Comparison of ENCODE assay signal across 26 mouse cellular contexts in genomic region chr8:78276120-78276519, GRCm38 (mm10).
"Had no signal": no experiment of that assay in that cellular context is flagged by ENCODE, and none has a peak within 500 bp of the region (broad histone marks: within the 10 kb centered on the region; RNA-seq: fewer than 3 reads in every experiment).

No protein-coding gene starts in this region.

- H3K4me2 ChIP-seq: heart, embryonic 12.5 days; hindbrain, embryonic 12.5 days; hindbrain, embryonic 15.5 days; kidney, embryonic 15.5 days; limb, embryonic 13.5 days; limb, embryonic 15.5 days; liver, embryonic 12.5 days had no signal

- H3K9ac ChIP-seq: heart, embryonic 12.5 days; hindbrain, embryonic 12.5 days; hindbrain, embryonic 15.5 days; kidney, embryonic 15.5 days; limb, embryonic 13.5 days; limb, embryonic 15.5 days; liver, embryonic 12.5 days; liver, embryonic 14.5 days had no signal

- H3K36me3 ChIP-seq: heart, embryonic 10.5 days; heart, embryonic 12.5 days; hindbrain, embryonic 10.5 days; hindbrain, embryonic 12.5 days; hindbrain, embryonic 15.5 days; kidney, embryonic 15.5 days; limb, embryonic 13.5 days; limb, embryonic 15.5 days; liver, embryonic 12.5 days had no signal

- ATAC-seq: hindbrain, postnatal 0 days; liver, embryonic 12.5 days had no signal

- H3K4me3 ChIP-seq: gastrocnemius, adult 2 months; heart, embryonic 10.5 days; heart, embryonic 12.5 days; hindbrain, embryonic 10.5 days; hindbrain, embryonic 12.5 days; hindbrain, embryonic 15.5 days; kidney, embryonic 15.5 days; limb, embryonic 13.5 days; limb, embryonic 15.5 days; liver, embryonic 12.5 days had no signal

- DNase-seq: gastrocnemius, adult 2 months; gastrocnemius, postnatal 10 days; gastrocnemius, postnatal 25 days; heart, adult 18-20 months; heart, postnatal 10 days; heart, postnatal 4 days; kidney, adult 11 months; kidney, adult 2 months; kidney, adult 9 months; kidney, postnatal 14 days; kidney, postnatal 36 days; layer of hippocampus, adult 9-11 months; layer of hippocampus, postnatal 36 days; left cerebral cortex, postnatal 4 days had no signal

- H3K27me3 ChIP-seq: heart, embryonic 12.5 days; hindbrain, embryonic 12.5 days; hindbrain, embryonic 15.5 days; kidney, embryonic 15.5 days; limb, embryonic 13.5 days; limb, embryonic 15.5 days; liver, embryonic 12.5 days had no signal

- H3K9me3 ChIP-seq: heart, embryonic 10.5 days; heart, embryonic 12.5 days; hindbrain, embryonic 10.5 days; hindbrain, embryonic 12.5 days; hindbrain, embryonic 15.5 days; kidney, embryonic 15.5 days; limb, embryonic 13.5 days; limb, embryonic 15.5 days; liver, embryonic 12.5 days had no signal

- H3K4me1 ChIP-seq: heart, embryonic 10.5 days; limb, embryonic 15.5 days; liver, embryonic 12.5 days had no signal

- H3K27ac ChIP-seq: gastrocnemius, adult 2 months; heart, embryonic 10.5 days; hindbrain, embryonic 10.5 days; hindbrain, embryonic 12.5 days; hindbrain, embryonic 15.5 days; hindbrain, postnatal 0 days; kidney, embryonic 15.5 days; kidney, postnatal 0 days; limb, embryonic 13.5 days; limb, embryonic 15.5 days; liver, embryonic 12.5 days; liver, embryonic 14.5 days had no signal
